Mouse (Mus musculus) forebrain, embryonic 14.5 days (tissue): ENCODE data around the gene Zfp184. TPM values are rescaled to one million over a fixed set of nuclear protein-coding genes. Genes with fewer than 3 reads are reported as not detected.
"Not testable (repeated sequence)": the region's sequence is repeated elsewhere in the genome, so short reads cannot be mapped to it uniquely, and the experiment has no call there.

Experiments
- ATAC-seq: fragments of 200-750 bp; cut with Nextera tagmentation; 2 replicates; pipeline ENCODE4 v1.8.0; 2017; ENCODE audit warnings: mild to moderate bottlenecking, moderate library complexity
- DNase-seq: peaks from one replicate; pipeline ENCODE4 v3.0.0-alpha.2; 2015; ENCODE audit warnings: low spot score
- H3K27ac ChIP-seq: fragments of 300-500 bp; sonication (generic); 2 replicates; pipeline ENCODE4 v1.5.1; 2014; ENCODE audit warnings: low read depth, mild to moderate bottlenecking, control low read depth, low read length, moderate library complexity
- H3K27me3 ChIP-seq: fragments of 300-500 bp; sonication (generic); replicated peaks from 2 replicates; pipeline ENCODE4 v1.6.1; 2014; ENCODE audit warnings: low read length, control low read depth, mixed read lengths; ENCODE audit not compliant: control insufficient read depth, insufficient read depth
- H3K36me3 ChIP-seq: fragments of 300-500 bp; sonication (generic); 2 replicates; pipeline ENCODE4 v1.6.1; 2014; ENCODE audit warnings: low read length, control low read depth; ENCODE audit not compliant: control insufficient read depth, insufficient read depth
- H3K4me1 ChIP-seq: fragments of 300-500 bp; sonication (generic); 2 replicates; pipeline ENCODE4 v1.6.1; 2014; ENCODE audit warnings: antibody characterized with exemption, low read length, control low read depth; ENCODE audit not compliant: control insufficient read depth, insufficient read depth
- H3K4me2 ChIP-seq: fragments of 300-500 bp; sonication (generic); 2 replicates; pipeline ENCODE4 v1.6.1; 2014; ENCODE audit warnings: mild to moderate bottlenecking, control low read depth, low read length
- H3K4me3 ChIP-seq: fragments of 300-500 bp; sonication (generic); 2 replicates; pipeline ENCODE4 v1.5.1; 2014; ENCODE audit warnings: low read depth, low read length, control low read depth
- H3K9ac ChIP-seq: fragments of 300-500 bp; sonication (generic); 2 replicates; pipeline ENCODE4 v1.6.1; 2014; ENCODE audit warnings: mild to moderate bottlenecking, low read length, control low read depth, moderate library complexity
- H3K9me3 ChIP-seq: fragments of 300-500 bp; sonication (generic); replicated peaks from 2 replicates; pipeline ENCODE4 v1.6.1; 2016; ENCODE audit warnings: low read length, control low read depth, mixed read lengths; ENCODE audit not compliant: control insufficient read depth
- WGBS: fragments of 180-500 bp; shearing (Covaris S2); extraction: QIAGEN DNeasy Blood & Tissue Kit; methylation state at CpG from one replicate; pipeline ENCODE4 v1.1.7; 2014; 5-methylcytosine and 5-hydroxymethylcytosine counted together
- polyA plus RNA-seq: library from polyadenylated mRNA; unstranded; fragments of >200 nt; fragmentation: Nextera tagmentation; extraction: Ambion mirVana; gene quantifications from 2 replicates; pipeline ENCODE4 v1.2.1, GENCODE M21; 2014

Gene Zfp184
- polyA plus RNA-seq, result 28.3 and 34.9 TPM in 2 replicates

GRCm38 (mm10) chr13:21944926-21945740 is at the start of gene Zfp184:
Zfp184 (plus strand) TSS chr13:21945094.
- H3K27ac ChIP-seq, result peak within 1 kb of the TSS; percentile 79
- peak; percentile 94 for ATAC-seq
- peak; percentile 99 for DNase-seq

GRCm38 (mm10) chr13:21896549-21897244 is 48.2 kb upstream of the Zfp184 start:
- no peaks in the 10 kb centered on the region; the same call in 1 of the 2 replicates for H3K4me1 ChIP-seq
- H3K36me3 ChIP-seq, result no peaks in the 10 kb centered on the region
- H3K9me3 ChIP-seq, result no peaks in the 10 kb centered on the region
- 5% methylated on average over 24 of the region's 24 CpGs for WGBS
- H3K4me3 ChIP-seq, result peak overlapping the region; percentile 53
- ATAC-seq (peak; percentile 99), DNase-seq (peak; percentile 96)
- H3K4me2 ChIP-seq, result peak overlapping the region; percentile 51
- H3K27ac ChIP-seq, result peak overlapping the region; percentile 86
- no peaks in the 10 kb centered on the region for H3K27me3 ChIP-seq
- H3K9ac ChIP-seq, result peak overlapping the region; percentile 78

More at GRCm38 (mm10) chr13:21944926-21945740, at the start of gene Zfp184:
- peaks cover 13% of the 10 kb centered on the region for H3K4me1 ChIP-seq
- WGBS, result 0% methylated on average over 45 of the region's 50 CpGs
- no peaks in the 10 kb centered on the region for H3K27me3 ChIP-seq
- H3K36me3 ChIP-seq, result peaks cover 16% of the 10 kb centered on the region
- H3K9me3 ChIP-seq, result no peaks in the 10 kb centered on the region
- H3K4me3 ChIP-seq, result peak within 1 kb of the TSS; percentile 77
- peak within 1 kb of the TSS; percentile 90 for H3K9ac ChIP-seq
- H3K4me2 ChIP-seq, result peak within 1 kb of the TSS; percentile 64

- ATAC-seq (no peak; the same call in 1 of the 2 replicates), DNase-seq (no peak)
- no peaks in the 10 kb centered on the region; the same call in 1 of the 2 replicates for H3K4me1 ChIP-seq
- peak overlapping the region; percentile 78 for H3K9ac ChIP-seq
- H3K27ac ChIP-seq, result peak overlapping the region; percentile 86
- H3K4me3 ChIP-seq, result peak overlapping the region; percentile 53
- no peaks in the 10 kb centered on the region for H3K36me3 ChIP-seq
- H3K9me3 ChIP-seq, result no peaks in the 10 kb centered on the region
- H3K4me2 ChIP-seq, result peak overlapping the region; percentile 51
- H3K27me3 ChIP-seq, result no peaks in the 10 kb centered on the region
- WGBS, result under 1% methylated on average over 11 of the region's 11 CpGs
These were observed 47.7 kb upstream of the Zfp184 start for GRCm38 (mm10) chr13:21897245-21897634.

DNA sequence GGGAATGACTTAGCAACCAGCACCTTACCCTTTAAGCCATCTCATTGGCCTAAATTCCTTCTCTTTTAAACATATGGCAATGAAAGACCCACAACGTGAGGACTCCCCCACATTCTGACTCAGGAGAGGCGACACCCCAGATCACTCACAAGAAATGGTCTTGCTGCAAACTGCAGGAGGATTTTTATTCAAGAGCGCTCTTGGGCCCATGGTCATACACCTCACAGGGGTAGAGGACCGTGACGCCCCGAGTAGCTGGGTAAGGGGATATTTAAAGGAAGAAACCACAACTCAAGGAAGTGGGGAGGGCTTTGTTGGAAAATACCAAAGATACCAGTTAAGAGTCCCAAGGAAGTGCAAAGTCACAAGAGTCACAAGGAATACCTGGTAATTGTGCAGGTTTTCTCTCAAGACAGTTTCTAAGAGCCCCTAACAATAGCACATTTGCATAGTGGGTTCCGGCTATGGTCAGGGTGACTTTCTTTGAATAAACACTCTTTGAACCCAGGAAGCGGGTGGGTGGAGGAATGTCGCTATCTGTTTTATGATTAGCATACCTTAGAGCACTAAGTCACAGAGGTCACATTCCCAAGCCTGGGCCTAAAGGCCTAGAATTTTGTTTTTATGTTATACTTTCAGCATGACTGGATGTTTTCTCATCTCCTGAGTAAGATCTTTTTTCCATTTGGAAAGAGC is 43.9 kb upstream of the Zfp184 start:
- ATAC-seq, H3K4me2 ChIP-seq, H3K36me3 ChIP-seq, H3K9me3 ChIP-seq, H3K27me3 ChIP-seq, H3K9ac ChIP-seq, DNase-seq, H3K4me3 ChIP-seq, H3K4me1 ChIP-seq, H3K27ac ChIP-seq: not testable (repeated sequence)
- 91% methylated on average over 9 of the region's 9 CpGs for WGBS

- Histone ChIP-seq H3K4me3 (no peak overlapping the region), H3K27me3 (no peaks in the 10 kb centered on the region), H3K27ac (no peak overlapping the region), H3K4me2 (no peak overlapping the region), H3K9ac (no peak overlapping the region), H3K9me3 (no peaks in the 10 kb centered on the region), H3K4me1 (no peaks in the 10 kb centered on the region), H3K36me3 (no peaks in the 10 kb centered on the region)
- DNase-seq, result no peak
- no peak for ATAC-seq
- WGBS, result 52% methylated on average over 3 of the region's 3 CpGs
These were observed 41.4 kb upstream of the Zfp184 start for GRCm38 (mm10) chr13:21903500-21903899.

DNA sequence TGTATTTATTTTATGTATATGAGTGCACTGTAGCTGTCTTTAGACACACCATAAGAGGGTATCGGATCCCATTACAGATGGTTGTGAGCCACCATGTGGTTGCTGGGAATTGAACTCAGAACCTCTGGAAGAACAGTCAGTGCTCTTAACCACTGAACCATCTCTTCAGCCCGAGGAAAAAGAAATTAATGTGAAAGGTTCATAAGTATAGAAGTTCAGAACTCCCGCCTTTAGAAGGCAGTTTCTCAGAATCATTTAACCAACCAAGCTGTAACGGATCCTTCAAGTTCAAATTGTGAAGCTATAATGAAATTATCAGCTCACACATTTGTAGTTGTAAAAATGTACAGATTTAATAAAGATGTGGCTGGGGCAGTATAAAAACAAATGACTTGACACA is 40.8 kb upstream of the Zfp184 start:
- ATAC-seq, H3K4me3 ChIP-seq, H3K9me3 ChIP-seq, H3K4me2 ChIP-seq, H3K4me1 ChIP-seq, H3K27ac ChIP-seq, H3K9ac ChIP-seq, DNase-seq, H3K27me3 ChIP-seq, H3K36me3 ChIP-seq: not testable (repeated sequence)
- WGBS, result 72% methylated on average over 4 of the region's 4 CpGs

DNA sequence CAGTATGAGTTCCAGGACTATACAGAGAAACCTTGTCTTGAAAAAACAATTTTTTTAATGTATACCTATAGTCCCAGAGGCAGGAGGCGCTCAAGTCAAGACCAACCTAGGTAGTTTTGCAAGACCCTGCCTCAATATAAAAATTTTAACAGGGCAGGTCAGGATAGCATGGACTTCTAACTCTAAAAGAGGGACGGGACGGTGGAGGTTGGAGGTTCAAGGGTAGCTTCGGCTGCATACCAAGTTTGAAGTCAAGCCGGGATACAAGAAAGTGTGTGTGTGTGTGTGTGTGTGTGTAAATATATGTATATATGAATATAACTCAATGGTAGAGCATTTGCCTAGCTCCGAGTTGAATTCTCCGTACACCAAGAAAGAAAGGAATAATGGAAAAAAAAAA is 38.6 kb upstream of the Zfp184 start:
- Histone ChIP-seq H3K4me3 (no peak overlapping the region), H3K36me3 (no peaks in the 10 kb centered on the region), H3K9me3 (no peaks in the 10 kb centered on the region), H3K9ac (no peak overlapping the region), H3K27ac (no peak overlapping the region), H3K4me1 (no peaks in the 10 kb centered on the region), H3K27me3 (no peaks in the 10 kb centered on the region), H3K4me2 (no peak overlapping the region)
- ATAC-seq, result no peak
- WGBS, result 42% methylated on average over 7 of the region's 7 CpGs
- DNase-seq, result no peak

DNA sequence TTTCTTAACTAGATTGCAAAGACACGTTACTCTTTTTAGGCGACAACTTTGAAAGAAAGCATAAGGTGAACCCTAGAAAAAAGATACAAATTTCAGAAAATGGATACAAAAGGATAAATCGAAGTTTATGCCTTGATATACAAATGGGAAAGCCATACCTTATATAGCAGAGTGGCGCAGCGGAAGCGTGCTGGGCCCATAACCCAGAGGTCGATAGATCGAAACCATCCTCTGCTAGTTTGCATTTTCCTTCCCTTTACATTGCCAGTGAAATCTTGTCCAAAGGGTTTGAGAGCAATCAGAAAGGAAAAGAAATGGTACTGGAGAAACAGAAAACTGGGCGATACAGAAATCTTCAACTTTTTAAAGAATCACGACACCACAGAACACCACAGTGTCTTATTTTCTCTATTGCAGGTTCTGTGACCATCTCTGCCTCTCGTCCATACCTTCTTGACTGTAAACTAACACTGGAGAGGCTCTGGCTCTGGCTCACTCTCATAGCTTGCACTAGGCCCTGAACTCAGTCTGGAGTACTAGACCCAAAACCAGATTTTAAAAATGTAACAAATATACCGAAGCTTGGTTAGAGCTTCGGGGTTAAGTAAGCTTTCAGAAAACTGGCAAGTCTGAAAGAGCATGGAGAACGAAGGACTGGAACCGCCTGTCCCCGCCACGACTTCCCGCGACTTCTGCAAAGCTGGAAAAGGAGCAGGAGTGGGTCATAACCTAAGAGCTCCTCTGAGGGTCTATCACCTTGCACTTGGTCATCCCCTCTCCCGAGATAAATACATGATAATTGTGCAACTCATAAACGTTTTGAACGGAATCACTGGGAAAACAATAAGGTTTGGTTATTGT is 37.7 kb upstream of the Zfp184 start:
- DNase-seq (no peak), ATAC-seq (no peak; the same call in 1 of the 2 replicates)
- H3K4me3 ChIP-seq, result no peak overlapping the region
- no peak overlapping the region; the same call in 1 of the 2 replicates for H3K9ac ChIP-seq
- H3K27ac ChIP-seq, result no peak overlapping the region
- H3K4me2 ChIP-seq, result peak overlapping the region; percentile 24; the same call in 1 of the 2 replicates
- no peaks in the 10 kb centered on the region for H3K36me3 ChIP-seq
- no peaks in the 10 kb centered on the region for H3K9me3 ChIP-seq
- no peaks in the 10 kb centered on the region for H3K4me1 ChIP-seq
- no peaks in the 10 kb centered on the region for H3K27me3 ChIP-seq
- whole genome bisulfite sequencing, result 8% methylated on average over 22 of the region's 22 CpGs
